Mouse (Mus musculus) thymus, adult 2 months (tissue): ENCODE data around the gene Zfp365. TPM values are rescaled to one million over a fixed set of nuclear protein-coding genes. Genes with fewer than 3 reads are reported as not detected.

Experiments
- DNase-seq: peaks from one replicate; pipeline ENCODE4 v3.0.0; 2021
- H3K27ac ChIP-seq: fragments of 200-500 bp; 2 replicates; pipeline ENCODE4 v1.5.1; 2012; ENCODE audit warnings: low read length, control low read depth; ENCODE audit not compliant: control insufficient read depth, insufficient read depth
- H3K27me3 ChIP-seq: fragments of 200-500 bp; 2 replicates; pipeline ENCODE4 v1.6.1; 2012; ENCODE audit warnings: mild to moderate bottlenecking, low read length, moderate library complexity, mixed read lengths; ENCODE audit not compliant: control insufficient read depth, insufficient read depth
- H3K36me3 ChIP-seq: fragments of 200-500 bp; 2 replicates; pipeline ENCODE4 v1.6.1; 2012; ENCODE audit warnings: mild to moderate bottlenecking, low read length, moderate library complexity; ENCODE audit not compliant: control insufficient read depth, insufficient read depth
- H3K4me1 ChIP-seq: fragments of 200-500 bp; replicated peaks from 2 replicates; pipeline ENCODE4 v1.6.1; 2012; ENCODE audit warnings: low read length; ENCODE audit not compliant: control insufficient read depth, insufficient read depth
- H3K4me3 ChIP-seq: fragments of 200-500 bp; 2 replicates; pipeline ENCODE4 v1.5.1; 2012; ENCODE audit warnings: mild to moderate bottlenecking, low read length, control low read depth, moderate library complexity; ENCODE audit not compliant: control insufficient read depth, insufficient read depth
- CTCF ChIP-seq: fragments of 200-500 bp; IDR thresholded peaks from 2 replicates; pipeline ENCODE4 v1.5.1; 2012; ENCODE audit warnings: mild to moderate bottlenecking, control low read depth, low read length, moderate library complexity, borderline replicate concordance; ENCODE audit not compliant: control insufficient read depth, poor library complexity, insufficient read depth; ENCODE audit errors: extremely low read depth
- POLR2A ChIP-seq: fragments of 200-500 bp; IDR thresholded peaks from 2 replicates; pipeline ENCODE4 v1.6.1; 2012; ENCODE audit warnings: mild to moderate bottlenecking, low read length, control low read depth, moderate library complexity; ENCODE audit not compliant: control insufficient read depth, poor library complexity, insufficient read depth; ENCODE audit errors: extremely low read depth
- WGBS: fragments of 180-500 bp; shearing (Covaris S2); methylation state at CpG from one replicate; pipeline ENCODE4 v1.1.7; 2018; 5-methylcytosine and 5-hydroxymethylcytosine counted together
- polyA plus RNA-seq: library from polyadenylated mRNA; depleted of rRNA; stranded (reverse); fragments of >200 nt; gene quantifications from 2 replicates; pipeline ENCODE4 v1.2.3, GENCODE M21; 2012

Gene Zfp365
- polyA plus RNA-seq, 1 experiment = 1.00 TPM

DNA sequence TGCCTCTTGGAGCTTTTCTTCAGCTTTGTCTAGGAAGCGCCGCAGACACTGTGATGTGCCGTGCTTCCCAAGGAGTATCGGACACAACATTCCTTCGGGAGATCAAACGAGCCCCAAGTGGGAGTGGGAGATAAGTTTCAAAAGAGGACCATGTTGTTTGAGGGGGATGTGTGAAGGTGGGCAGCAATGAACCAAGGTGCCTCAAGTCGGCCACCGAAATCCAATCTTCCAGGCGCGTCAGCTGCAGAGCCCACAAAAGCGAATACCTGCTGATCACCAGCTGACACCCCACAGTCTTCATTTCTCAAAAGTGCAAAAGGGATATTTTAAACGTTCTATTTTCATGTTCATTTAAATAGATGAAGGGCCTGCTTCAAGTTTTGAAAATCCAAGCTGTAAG lies 27.1 kb upstream of the Zfp365 start:
- H3K27ac ChIP-seq = no peak overlapping the region
- H3K27me3 ChIP-seq = no peaks in the 10 kb centered on the region
- no peak for TF ChIP-seq POLR2A
- no peak for TF ChIP-seq CTCF
- no peak overlapping the region for H3K4me3 ChIP-seq
- H3K36me3 ChIP-seq = no peaks in the 10 kb centered on the region
- DNase-seq = no peak
- WGBS = 89% methylated on average over 12 of the region's 12 CpGs
- H3K4me1 ChIP-seq = no peaks in the 10 kb centered on the region

DNA sequence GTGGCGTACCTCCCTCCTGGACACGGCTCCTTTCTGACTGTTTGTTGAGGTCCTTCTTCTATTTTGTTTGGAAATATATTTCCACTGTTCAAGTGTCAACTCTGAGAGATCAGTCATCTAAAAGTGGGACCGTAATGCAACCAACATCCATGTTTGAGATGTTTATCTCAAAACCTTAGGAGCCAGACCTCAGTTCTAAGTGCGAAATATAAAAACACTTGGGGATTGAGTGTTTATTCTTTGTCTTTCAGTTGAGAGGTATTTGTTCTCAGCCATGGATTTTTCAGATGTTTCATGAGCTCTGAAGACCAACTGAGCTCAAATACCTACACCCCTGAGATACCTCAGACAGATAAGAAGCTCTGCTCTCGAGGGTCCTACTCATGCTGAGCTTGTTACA lies 25.3 kb upstream of the Zfp365 start:
- Histone ChIP-seq H3K36me3 (no peaks in the 10 kb centered on the region), H3K27ac (no peak overlapping the region), H3K4me1 (no peaks in the 10 kb centered on the region), H3K4me3 (no peak overlapping the region), H3K27me3 (no peaks in the 10 kb centered on the region)
- 88% methylated on average over 5 of the region's 5 CpGs for WGBS
- no peak for DNase-seq
- TF ChIP-seq CTCF = no peak
- TF ChIP-seq POLR2A = no peak

DNA sequence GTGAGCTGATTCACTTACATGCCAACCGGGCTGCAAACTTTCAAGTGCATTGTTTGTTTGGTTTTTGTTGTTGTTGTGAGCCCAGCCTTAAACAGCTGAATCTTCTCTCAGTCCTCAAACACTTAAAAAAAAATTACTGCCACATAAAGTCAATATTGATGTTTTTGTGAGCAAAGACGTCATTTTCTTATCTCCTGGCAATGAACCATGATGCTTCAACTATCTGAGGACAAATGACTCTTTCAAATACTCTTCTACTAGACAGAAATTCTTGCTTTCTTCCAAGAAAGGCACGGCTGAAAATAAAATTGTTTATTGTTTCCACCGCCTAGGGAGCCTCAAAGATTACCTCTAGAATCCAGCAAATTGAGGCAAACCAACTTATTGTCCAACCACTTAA lies 24.5 kb upstream of the Zfp365 start:
- no peak overlapping the region for H3K4me3 ChIP-seq
- no peak overlapping the region for H3K27ac ChIP-seq
- TF ChIP-seq POLR2A (no peak), CTCF (no peak)
- H3K4me1 ChIP-seq = no peaks in the 10 kb centered on the region
- no peaks in the 10 kb centered on the region for H3K36me3 ChIP-seq
- no peaks in the 10 kb centered on the region for H3K27me3 ChIP-seq
- no peak for DNase-seq
- WGBS = 92% methylated on average over 4 of the region's 4 CpGs

DNA sequence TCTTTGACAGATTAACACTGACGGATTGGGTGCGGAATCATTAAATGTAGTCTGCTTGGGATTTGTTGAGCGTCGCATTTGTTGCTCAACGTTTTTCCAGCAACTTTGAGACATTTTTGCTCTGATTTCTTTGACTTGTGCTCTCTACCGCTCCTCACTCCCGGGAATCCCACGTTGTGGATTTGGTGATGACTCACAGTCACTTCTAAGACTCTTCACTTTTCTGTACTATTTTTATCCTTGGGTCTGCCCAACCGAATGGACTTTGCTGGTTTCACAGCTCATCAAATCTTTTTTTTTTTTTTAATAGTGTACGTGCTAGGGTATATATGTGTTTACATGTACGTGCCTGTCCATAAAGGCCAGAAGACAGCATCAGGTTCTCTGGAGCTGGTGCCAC lies 20.3 kb upstream of the Zfp365 start:
- TF ChIP-seq POLR2A = no peak
- no peak for TF ChIP-seq CTCF
- H3K27ac ChIP-seq = no peak overlapping the region
- no peaks in the 10 kb centered on the region for H3K4me1 ChIP-seq
- DNase-seq = no peak
- H3K27me3 ChIP-seq = no peaks in the 10 kb centered on the region
- WGBS = 94% methylated on average over 11 of the region's 11 CpGs
- H3K4me3 ChIP-seq = no peak overlapping the region
- H3K36me3 ChIP-seq = no peaks in the 10 kb centered on the region

DNA sequence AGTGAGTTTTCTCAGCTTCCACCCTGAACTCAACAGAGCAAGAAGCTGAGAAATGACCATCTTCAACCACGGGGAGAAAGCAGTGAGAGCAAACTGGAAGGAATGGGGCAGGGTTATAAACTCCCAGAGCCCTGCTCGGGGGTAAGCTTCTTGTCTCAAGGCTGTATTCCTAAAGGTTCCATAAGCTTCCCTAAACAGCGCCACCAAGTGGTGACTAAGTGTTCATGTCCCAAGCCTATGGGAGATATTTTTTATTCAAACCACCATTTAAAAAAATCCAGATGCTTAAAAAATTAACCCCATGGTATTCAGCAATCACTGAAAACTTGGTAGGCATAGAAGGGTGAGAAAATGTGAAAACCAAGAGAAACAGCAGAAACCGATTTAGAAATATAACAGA lies 18.9 kb upstream of the Zfp365 start:
- DNase-seq = no peak
- Histone ChIP-seq H3K4me3 (no peak overlapping the region), H3K4me1 (no peaks in the 10 kb centered on the region), H3K27ac (no peak overlapping the region), H3K27me3 (no peaks in the 10 kb centered on the region), H3K36me3 (no peaks in the 10 kb centered on the region)
- 93% methylated on average over 4 of the region's 4 CpGs for WGBS
- TF ChIP-seq POLR2A (no peak), CTCF (no peak)

DNA sequence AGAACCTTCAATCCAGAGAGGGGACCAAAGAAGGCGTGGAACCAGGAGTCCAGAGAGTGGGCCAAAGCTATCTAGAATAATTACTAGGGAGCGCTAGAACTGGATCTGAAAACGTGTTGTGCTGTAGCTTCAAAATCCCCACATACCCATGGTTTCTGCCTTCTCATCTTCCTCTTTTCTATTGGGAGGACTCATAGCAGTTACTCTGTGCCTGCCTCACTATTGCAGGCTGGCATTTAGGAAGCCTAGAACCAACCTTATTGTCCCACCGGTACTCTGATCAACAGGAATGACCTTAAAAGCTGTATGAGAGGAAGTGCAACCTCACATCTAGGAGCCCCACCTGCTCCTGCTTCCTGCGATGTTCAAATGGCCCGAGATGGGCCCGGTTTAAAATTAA lies 16.1 kb upstream of the Zfp365 start:
- no peaks in the 10 kb centered on the region for H3K27me3 ChIP-seq
- no peaks in the 10 kb centered on the region for H3K4me1 ChIP-seq
- no peak overlapping the region for H3K27ac ChIP-seq
- H3K4me3 ChIP-seq = no peak overlapping the region
- WGBS = 54% methylated on average over 7 of the region's 7 CpGs
- TF ChIP-seq CTCF (no peak), POLR2A (no peak)
- H3K36me3 ChIP-seq = no peaks in the 10 kb centered on the region
- no peak for DNase-seq

DNA sequence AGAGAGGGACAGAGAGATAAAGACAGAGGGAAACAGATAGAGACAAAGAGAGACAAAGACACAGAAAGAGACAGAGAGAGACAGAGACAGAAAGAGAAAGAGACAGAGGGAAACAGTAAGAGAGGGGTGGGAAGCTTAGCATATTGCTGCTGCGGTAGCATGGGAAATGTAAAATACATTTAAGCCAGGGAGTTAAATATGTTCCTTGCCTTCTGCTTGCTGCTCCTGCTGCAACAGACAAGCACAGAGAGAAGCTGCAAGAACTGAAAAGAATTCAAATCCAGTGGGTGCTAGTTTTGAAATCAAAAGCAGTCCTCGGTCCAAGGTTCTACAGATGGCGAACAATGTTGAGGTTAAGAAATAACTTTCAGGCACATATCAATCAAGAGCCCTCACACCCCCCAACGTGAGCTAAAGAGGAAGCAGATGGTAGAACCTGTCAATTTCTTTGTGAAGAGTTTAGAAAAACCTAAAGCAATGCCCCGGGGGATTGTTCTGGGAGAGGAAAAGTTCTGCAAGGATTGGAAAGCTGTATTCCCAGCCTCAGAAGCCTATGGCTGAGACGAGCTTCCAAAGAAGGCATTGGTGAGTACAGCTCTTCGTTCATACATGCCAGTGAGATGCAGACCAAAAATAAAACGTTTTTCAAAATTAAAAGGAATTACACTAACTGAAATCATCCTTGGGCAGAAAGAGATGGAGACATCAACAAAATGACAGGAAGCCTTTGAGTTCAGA lies 15.4 kb upstream of the Zfp365 start:
- no peaks in the 10 kb centered on the region for H3K36me3 ChIP-seq
- 67% methylated on average over 8 of the region's 8 CpGs for WGBS
- no peak for DNase-seq
- TF ChIP-seq CTCF (no peak), POLR2A (no peak)
- no peak overlapping the region for H3K27ac ChIP-seq
- H3K27me3 ChIP-seq = no peaks in the 10 kb centered on the region
- H3K4me1 ChIP-seq = no peaks in the 10 kb centered on the region
- H3K4me3 ChIP-seq = no peak overlapping the region
